Mouse (Mus musculus) liver, embryonic 14.5 days (tissue): Measurements from ENCODE around the gene Klhl3. TPM values are rescaled to one million over a fixed set of nuclear protein-coding genes. Genes with fewer than 3 reads are reported as not detected.
A peak's percentile ranks its signal among the peaks of the same experiment; 100 is the strongest.

Source experiments
- ATAC-seq: fragments of 200-750 bp; cut with Nextera tagmentation; 2 replicates; pipeline ENCODE4 v1.8.0; 2017; ENCODE audit warnings: moderate number of reproducible peaks, mild to moderate bottlenecking, moderate library complexity; ENCODE audit not compliant: insufficient read depth
- DNase-seq, 3 experiments: peaks; one replicate each; pipeline ENCODE4 v3.0.0-alpha.2; 2012 to 2013; ENCODE audit warnings: low read depth in 3 of 3, low spot score in 3 of 3
- H3K27ac ChIP-seq: fragments of 300-500 bp; sonication (generic); 2 replicates; pipeline ENCODE4 v1.5.1; 2014; ENCODE audit warnings: moderate library complexity, mild to moderate bottlenecking, control low read depth, inconsistent platforms
- H3K27me3 ChIP-seq: fragments of 300-500 bp; sonication (generic); 2 replicates; pipeline ENCODE4 v1.6.1; 2014; ENCODE audit warnings: mild to moderate bottlenecking, low read length, moderate library complexity; ENCODE audit not compliant: control insufficient read depth, insufficient read depth
- H3K36me3 ChIP-seq: fragments of 300-500 bp; sonication (generic); replicated peaks from 2 replicates; pipeline ENCODE4 v1.6.1; 2014; ENCODE audit warnings: low read depth; ENCODE audit not compliant: control insufficient read depth, insufficient read depth
- H3K4me1 ChIP-seq, 2 experiments: fragments of 200-500 bp in 1 of 2; fragments of 300-500 bp in 1 of 2; sonication (generic) in 1 of 2; replicated peaks; 2 replicates each; pipeline ENCODE4 v1.6.1; 2012 to 2014; ENCODE audit warnings: antibody characterized with exemption in 1 of 2, inconsistent platforms in 1 of 2, low read length in 1 of 2; ENCODE audit not compliant: control insufficient read depth in 2 of 2, insufficient read depth in 2 of 2
- H3K4me2 ChIP-seq: fragments of 300-500 bp; sonication (generic); 2 replicates; pipeline ENCODE4 v1.6.1; 2014; ENCODE audit warnings: low read depth, mild to moderate bottlenecking, control low read depth, moderate library complexity
- H3K4me3 ChIP-seq, 2 experiments: fragments of 200-500 bp in 1 of 2; fragments of 300-500 bp in 1 of 2; sonication (generic) in 1 of 2; 2 replicates each; pipeline ENCODE4 v1.5.1; 2012 to 2014; ENCODE audit warnings: low read depth in 2 of 2, low read length in 2 of 2, mild to moderate bottlenecking in 2 of 2, control low read depth in 1 of 2, inconsistent platforms in 1 of 2, moderate library complexity in 1 of 2; ENCODE audit not compliant: insufficient read depth in 1 of 2
- H3K9ac ChIP-seq: fragments of 300-500 bp; sonication (generic); replicated peaks from 2 replicates; pipeline ENCODE4 v1.6.1; 2014; ENCODE audit warnings: mild to moderate bottlenecking, control low read depth, moderate library complexity
- H3K9me3 ChIP-seq: fragments of 300-500 bp; sonication (generic); 2 replicates; pipeline ENCODE4 v1.6.1; 2016; ENCODE audit warnings: low read length, mixed read lengths; ENCODE audit not compliant: control insufficient read depth
- CTCF ChIP-seq: IDR thresholded peaks from 2 replicates; pipeline ENCODE4 v1.5.1; 2016; ENCODE audit warnings: antibody characterized with exemption, low read depth, control low read depth
- EP300 ChIP-seq: IDR thresholded peaks from 2 replicates; pipeline ENCODE4 v1.6.1; 2016; ENCODE audit warnings: antibody characterized with exemption, low read depth
- WGBS: fragments of 180-500 bp; shearing (Covaris S2); extraction: QIAGEN DNeasy Blood & Tissue Kit; methylation state at CpG from one replicate; pipeline ENCODE4 v1.1.7; 2014; ENCODE audit not compliant: insufficient replicate concordance; 5-methylcytosine and 5-hydroxymethylcytosine counted together
- polyA plus RNA-seq, 2 experiments: library from polyadenylated mRNA; depleted of rRNA in 1 of 2; stranded (reverse) in 1 of 2; unstranded in 1 of 2; fragments of >200 nt; fragmentation: Nextera tagmentation in 1 of 2; extraction: Ambion mirVana in 1 of 2; gene quantifications; 2 replicates each; pipeline versions ENCODE4 v1.2.1 to v1.2.3; 2012 to 2014

The Klhl3 gene
- polyA plus RNA-seq, 2 experiments: 0.42 to 0.51 TPM

DNA sequence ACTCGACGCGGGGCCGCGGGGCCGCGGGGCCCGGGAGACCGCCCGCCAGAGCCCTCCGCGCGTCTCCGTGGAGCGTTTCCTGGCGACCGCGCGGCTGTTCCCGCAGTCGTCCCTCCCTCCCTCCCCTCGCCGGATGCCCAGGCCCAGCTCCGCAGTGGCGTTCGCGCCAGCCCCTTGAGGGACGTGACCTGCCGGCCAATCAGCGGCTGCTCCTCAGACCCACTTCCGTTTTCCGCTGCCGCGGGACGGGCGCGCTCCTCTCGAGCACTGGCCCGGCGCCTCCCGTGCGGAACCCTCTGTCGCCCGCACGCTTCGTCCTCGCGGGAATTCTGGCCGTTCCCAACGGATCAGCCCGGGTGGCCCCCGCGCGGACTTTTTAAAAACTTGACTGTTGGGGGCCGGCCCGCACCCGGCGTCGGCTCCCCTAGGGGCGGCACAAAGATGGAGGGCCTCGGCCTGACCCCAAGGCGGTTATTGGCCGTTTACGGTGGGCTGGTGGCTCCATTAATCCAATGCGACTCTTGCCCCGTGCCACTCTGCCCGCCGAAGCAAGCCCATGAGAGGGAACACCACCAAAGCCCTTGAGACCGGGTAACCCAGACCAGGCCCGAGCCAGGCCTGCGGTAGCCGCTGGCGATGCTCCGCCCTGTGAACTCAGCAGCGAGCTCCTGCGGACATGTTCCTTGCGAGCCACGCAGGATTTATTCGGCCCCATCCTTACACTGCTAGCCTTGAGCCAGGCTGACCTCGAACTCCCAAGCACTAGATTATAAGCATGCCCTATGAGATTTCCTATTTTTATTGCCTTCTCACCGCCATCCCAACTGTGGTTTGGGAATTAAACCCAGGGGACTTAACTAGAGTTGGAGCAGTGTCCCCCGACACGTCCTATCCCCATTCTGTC lies 15.6 kb upstream of the Klhl3 start:
- no peaks in the 10 kb centered on the region for H3K9me3 ChIP-seq
- under 1% methylated on average over 80 of the region's 83 CpGs for WGBS
- H3K4me2 ChIP-seq: peak overlapping the region; percentile 85
- TF ChIP-seq EP300 (no peak), CTCF (0 out of 2 replicates have a peak, but pooled peaks have one; percentile 3)
- ATAC-seq: peak; percentile 94
- H3K36me3 ChIP-seq: peaks cover 9% of the 10 kb centered on the region
- H3K9ac ChIP-seq: peak overlapping the region; percentile 97
- peak; percentile 90 to 91 (median 90) for DNase-seq
- H3K4me3 ChIP-seq: peak overlapping the region; percentile 70 to 93
- peak overlapping the region; percentile 81 for H3K27ac ChIP-seq
- peaks cover 13 to 19% of the 10 kb centered on the region in 2 experiments for H3K4me1 ChIP-seq
- no peaks in the 10 kb centered on the region for H3K27me3 ChIP-seq

- Histone ChIP-seq H3K4me2 (peak within 1 kb of the TSS; percentile 95), H3K27ac (peak within 1 kb of the TSS; percentile 85), H3K4me3 (peak within 1 kb of the TSS; percentile 86 to 93), H3K9me3 (no peaks in the 10 kb centered on the region), H3K9ac (peak within 1 kb of the TSS; percentile 97), H3K4me1 (peaks cover 13 to 22% of the 10 kb centered on the region in 2 experiments), H3K36me3 (peaks cover 9% of the 10 kb centered on the region), H3K27me3 (no peaks in the 10 kb centered on the region)
- TF ChIP-seq CTCF: no peak
- no peak for TF ChIP-seq EP300
- under 1% methylated on average over 55 of the region's 62 CpGs for WGBS
- ATAC-seq (peak; percentile 88), DNase-seq (peak; percentile 89 to 90 (median 90))
These were observed 15.0 kb upstream of the Klhl3 start, which contains the start of gene Hnrnpa0 for GRCm38 (mm10) chr13:58128396-58128767. Gene Hnrnpa0, minus strand, starts transcription at chr13:58128556.

GRCm38 (mm10) chr13:58127766-58128361 lies 14.5 kb upstream of the Klhl3 start:
- peak in 1 of 3 experiments; percentile 36 for DNase-seq
- Histone ChIP-seq H3K27ac (peak overlapping the region; percentile 85), H3K9me3 (no peaks in the 10 kb centered on the region), H3K27me3 (no peaks in the 10 kb centered on the region), H3K9ac (peak overlapping the region; percentile 97), H3K4me1 (peaks cover 13 to 22% of the 10 kb centered on the region in 2 experiments), H3K4me3 (peak overlapping the region; percentile 86 to 93), H3K4me2 (peak overlapping the region; percentile 95), H3K36me3 (peaks cover 9% of the 10 kb centered on the region)
- WGBS: under 1% methylated on average over 76 of the region's 81 CpGs
- no peak for TF ChIP-seq EP300
- no peak for TF ChIP-seq CTCF
- peak; percentile 27 for ATAC-seq

DNA sequence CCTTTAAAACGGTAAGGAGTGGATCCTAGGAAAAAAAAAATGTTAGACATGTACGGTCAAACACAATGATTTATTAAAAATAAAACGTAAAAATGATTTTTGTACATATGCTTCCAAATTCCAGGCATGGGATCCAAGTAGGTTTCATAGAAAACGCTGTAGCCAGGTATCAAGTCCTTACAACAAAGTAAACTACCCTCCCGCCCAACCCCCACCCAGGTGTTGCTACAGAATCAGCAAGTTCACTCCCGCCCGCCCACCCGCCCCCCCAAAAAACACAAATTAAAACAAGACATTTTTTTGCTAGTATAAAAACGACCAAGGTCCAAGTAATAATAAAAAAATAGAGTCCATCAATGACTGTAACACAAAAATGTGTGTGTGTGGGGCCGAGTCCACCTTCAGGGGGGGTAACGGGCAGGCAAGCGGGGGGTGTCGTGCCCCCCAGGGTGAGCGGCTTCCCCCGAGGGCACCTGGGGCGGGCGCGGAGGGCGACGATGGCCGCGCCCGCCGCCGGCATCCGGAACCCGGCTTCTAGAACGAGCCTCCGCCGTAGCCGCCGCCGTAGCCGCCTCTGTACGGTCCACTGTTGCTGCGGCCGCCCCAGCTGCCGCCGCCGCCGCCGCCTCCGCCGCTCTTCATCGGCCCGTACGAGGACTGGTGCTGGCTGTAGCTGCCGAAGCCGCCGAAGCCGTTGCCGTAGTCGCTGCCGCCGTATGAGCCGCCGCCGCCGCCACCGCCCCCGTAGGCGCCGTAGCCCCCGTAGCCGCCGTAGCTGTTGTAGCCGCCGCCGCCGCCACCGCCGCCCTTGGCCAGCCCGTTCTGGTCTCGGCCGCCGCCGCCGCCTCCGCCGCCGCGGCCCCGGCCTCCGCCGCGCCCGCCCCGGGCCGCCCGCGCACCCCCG lies 13.7 kb upstream of the Klhl3 start:
- DNase-seq: no peak
- Histone ChIP-seq H3K4me2 (peak overlapping the region; percentile 95), H3K4me1 (peaks cover 13 to 24% of the 10 kb centered on the region in 2 experiments), H3K9ac (peak overlapping the region; percentile 97), H3K9me3 (no peaks in the 10 kb centered on the region), H3K27ac (peak overlapping the region; percentile 85), H3K4me3 (peak overlapping the region; percentile 86 to 93), H3K36me3 (peaks cover 9% of the 10 kb centered on the region), H3K27me3 (no peaks in the 10 kb centered on the region)
- TF ChIP-seq EP300 (no peak), CTCF (no peak)
- WGBS: under 1% methylated on average over 69 of the region's 92 CpGs
- 0 out of 2 replicates have a peak, but pooled peaks have one; percentile 3 for ATAC-seq
